Mouse (Mus musculus) kidney, postnatal 36 days (tissue): ENCODE measurements around the gene Prkn.
"Not testable (repeated sequence)": the region's sequence is repeated elsewhere in the genome, so short reads cannot be mapped to it uniquely, and the experiment has no call there.

Experiments used
- DNase-seq, 2 experiments: peaks; one replicate each; pipeline ENCODE4 v3.0.0; 2021 to 2022; ENCODE audit warnings: mixed read lengths in 2 of 2

The Prkn gene

GRCm38 (mm10) chr17:11156119-11156518, 315.9 kb downstream of the Prkn start:
- no peak for DNase-seq

DNA sequence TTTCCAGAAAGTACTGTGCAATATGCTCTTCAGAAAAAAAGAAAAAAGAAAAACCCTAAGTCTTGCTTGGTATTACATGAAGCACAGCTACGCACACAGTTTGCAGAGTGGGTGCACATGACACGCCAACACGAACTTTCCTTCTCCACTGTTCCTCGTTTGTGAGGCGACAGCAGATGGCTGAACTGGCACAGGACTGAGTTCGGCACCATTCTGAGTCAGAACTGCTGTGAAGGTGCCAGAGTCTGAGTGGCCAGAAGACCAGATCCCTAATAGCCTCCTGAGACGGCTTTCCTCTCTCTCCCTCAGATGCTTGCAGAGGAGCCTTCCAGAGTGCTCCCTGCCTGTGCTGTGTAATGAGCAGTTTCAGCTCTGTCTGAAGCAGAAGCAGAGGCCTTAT, 317.4 kb downstream of the Prkn start:
- no peak for DNase-seq

DNA sequence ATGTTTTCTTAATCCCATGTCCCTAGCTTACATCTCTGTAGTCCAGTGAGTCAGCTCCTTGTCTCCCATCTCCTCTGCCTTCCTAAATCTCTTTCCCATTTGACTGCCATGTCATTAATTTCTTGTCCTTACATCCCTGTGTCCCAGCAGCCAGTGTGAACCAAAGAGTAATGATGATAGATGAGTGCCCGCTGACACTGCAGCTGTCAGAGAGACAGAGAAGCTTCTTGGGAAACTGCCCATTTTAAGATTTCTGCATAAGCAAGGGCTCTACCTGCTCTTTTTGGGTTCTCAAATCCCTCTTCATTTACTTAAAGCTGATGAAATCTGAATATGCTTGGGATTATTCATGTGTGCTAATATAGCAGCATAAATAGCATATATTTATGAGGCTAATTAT, 321.3 kb downstream of the Prkn start:
- no peak for DNase-seq

DNA sequence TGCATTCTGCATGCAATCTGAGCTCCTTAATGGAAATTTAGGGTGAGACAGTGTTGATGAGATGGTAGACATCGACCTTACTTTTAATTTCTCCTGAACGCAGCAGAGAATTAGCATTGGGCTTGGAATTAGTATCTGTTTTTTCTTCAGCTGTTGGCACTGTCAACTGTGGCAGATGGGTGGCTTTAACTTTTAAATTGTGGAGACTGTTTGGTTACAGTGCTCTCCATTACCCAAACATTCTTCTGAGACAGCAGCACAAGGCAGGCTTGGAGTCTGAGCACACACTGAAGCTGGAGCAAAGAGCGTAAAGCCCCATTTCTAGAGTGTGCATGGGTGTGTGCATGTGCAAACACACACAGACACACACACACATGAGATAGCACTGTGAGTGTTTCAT, 322.6 kb downstream of the Prkn start:
- DNase-seq, result no peak

GRCm38 (mm10) chr17:11187356-11187755, 347.2 kb downstream of the Prkn start:
- no peak for DNase-seq

GRCm38 (mm10) chr17:11188494-11188893, 348.3 kb downstream of the Prkn start:
- no peak for DNase-seq

DNA sequence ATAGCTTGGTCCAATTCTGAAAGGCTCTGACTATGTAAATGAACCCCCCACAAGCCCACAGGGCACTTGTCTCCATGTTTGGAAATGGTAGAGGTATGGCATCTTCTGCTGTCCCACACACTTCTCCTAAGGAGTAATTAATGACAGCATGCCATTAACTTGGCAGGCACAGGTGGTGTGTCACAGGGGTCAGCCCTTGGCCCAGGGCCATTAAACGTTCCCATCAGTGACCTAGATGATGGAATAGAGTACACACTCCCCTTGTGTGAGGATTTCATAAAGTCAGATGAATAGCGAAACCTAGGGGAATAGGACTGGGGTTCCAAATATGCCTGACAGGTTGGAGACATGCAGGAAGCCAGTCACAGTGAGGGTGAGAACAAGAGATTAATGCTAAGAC, 350.1 kb downstream of the Prkn start:
- no peak for DNase-seq

GRCm38 (mm10) chr17:11198134-11198533, 357.9 kb downstream of the Prkn start:
- DNase-seq, result no peak

DNA sequence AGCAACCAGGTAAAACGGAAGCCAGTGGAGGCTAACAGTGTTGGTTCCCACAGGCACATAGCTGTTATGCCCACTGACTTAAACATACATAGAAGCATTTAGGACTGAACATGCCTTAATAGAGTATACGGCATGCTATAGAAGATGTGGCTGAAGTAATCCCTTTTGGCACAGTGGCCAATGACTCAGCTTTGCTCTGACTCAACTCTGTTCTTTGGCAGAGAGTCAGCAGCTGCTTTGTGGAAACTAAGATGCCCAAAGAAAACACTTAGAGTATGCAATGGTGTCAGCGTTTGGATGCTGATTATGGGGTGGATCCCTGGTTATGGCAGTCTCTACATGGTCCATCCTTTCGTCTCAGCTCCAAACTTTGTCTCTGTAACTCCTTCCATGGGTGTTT, 368.9 kb downstream of the Prkn start:
- not testable (repeated sequence) for DNase-seq

- no peak for DNase-seq
These were observed 370.8 kb downstream of the Prkn start for GRCm38 (mm10) chr17:11211006-11211405.

DNA sequence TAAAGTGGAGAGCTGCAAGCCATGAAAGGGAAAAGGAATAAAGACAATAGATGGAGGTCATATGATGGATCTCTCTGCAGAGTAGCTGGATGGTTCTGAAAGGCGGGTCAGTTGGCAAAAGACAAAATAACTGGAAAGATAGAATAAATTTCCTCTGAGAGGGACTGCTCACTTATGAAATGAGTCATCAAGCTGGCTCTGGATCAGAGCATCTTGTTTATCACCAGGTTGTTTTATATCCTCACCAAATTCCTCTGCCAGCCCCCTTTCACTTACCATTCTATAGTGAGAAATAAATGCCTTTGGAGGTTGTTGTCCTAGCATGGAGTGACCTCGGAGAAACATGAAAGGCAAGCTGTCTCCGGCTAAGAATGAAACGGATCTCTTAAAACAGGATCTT, 371.4 kb downstream of the Prkn start:
- no peak for DNase-seq

- no peak for DNase-seq
These were observed 373.5 kb downstream of the Prkn start for GRCm38 (mm10) chr17:11213689-11214088.

DNA sequence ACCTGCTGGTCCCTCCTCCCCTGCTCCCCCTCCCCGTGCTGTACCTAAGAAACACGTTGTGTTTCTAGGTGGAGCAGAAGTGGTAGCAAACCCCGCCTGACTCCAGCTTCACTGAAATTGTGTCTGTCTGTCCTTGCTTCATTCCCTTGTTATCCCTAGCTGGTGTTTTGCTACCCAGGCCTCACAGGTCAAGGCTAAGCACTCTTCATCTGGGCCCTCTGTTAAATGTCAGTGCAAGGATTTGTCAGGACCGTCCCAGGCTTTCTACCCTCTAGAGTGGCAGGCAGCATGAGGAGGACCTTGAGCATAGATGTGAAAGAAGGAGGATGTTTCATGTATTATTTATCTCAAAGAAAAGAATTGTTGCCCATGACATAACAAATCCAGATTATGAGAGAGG, 388.8 kb downstream of the Prkn start:
- DNase-seq, result no peak

DNA sequence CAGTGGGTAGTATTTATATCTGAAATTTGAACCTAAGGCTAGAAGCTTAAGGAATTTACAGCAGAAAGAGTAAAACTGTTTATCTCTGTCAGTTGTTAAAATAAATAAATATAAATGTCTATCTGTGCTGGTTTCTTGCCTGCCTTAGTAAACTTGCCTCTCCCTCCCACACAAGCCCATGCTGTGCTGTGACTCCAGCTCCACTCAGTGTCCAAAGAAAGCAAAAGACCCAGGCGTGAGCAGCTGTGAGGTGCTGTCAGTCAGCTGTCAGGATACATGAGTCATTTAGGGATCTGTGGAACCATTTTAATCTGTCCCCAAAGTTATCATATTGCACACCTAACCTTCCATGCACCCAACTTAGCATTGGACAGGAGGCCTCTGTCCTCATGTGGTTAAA, 389.2 kb downstream of the Prkn start:
- no peak for DNase-seq

DNA sequence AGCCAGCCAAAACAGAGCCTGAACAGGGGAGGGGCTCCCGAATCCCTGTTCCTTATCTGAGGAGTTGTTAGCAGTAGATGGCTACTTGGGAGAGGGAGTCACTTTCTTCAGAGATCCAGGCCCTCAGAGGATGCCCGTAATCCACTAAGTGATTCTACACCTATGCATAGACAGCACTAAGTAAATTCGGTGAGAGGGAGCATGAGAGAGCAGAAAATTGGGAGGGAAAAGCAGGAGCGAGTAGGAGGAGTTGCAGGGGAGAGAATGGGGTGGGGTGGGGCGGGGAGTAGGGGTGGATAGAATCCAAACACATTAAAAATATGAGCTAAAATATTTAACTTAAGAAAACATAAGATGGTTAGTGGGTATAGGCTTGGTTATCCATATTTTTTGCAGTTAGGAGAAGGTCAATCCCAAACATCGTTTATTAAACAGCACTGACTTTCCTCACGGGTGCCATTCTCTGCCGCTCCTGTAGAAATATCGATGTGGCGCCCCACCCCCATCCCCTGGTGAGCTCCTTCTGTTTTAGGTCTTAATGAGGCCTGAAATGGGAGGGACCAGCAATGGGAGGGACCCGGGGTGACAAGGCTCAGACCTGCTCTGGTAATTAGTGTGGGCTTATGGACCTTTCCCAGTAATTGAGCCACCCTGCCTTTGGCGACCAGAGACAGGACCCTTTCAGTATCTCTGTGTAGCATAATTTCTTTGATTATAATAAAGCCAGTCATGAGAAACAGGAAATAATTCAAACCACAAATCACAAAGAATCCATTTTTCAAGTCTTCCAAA, 390.6 kb downstream of the Prkn start:
- DNase-seq, result no peak

DNA sequence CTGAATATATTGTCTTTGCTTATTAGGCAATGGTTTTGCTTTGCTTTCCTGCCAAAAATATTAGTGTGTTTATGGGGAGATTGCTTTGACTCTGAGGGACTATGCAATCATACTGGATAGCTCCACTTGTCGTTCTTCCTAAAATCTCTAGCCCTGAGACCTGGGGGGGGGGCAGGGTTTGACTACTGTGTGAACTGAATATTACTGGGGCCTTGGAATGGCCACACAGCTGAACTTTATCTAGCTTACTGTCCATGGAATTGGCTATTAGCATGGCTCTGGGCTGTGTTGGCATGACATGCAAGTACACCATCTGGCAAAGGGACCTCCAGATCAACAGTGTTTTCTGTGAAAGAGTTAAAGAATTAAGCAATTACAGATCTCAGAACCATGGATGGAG, 395.1 kb downstream of the Prkn start:
- DNase-seq, result no peak

GRCm38 (mm10) chr17:11245040-11245439, 404.9 kb downstream of the Prkn start:
- peak; percentile 22 to 39 for DNase-seq

DNA sequence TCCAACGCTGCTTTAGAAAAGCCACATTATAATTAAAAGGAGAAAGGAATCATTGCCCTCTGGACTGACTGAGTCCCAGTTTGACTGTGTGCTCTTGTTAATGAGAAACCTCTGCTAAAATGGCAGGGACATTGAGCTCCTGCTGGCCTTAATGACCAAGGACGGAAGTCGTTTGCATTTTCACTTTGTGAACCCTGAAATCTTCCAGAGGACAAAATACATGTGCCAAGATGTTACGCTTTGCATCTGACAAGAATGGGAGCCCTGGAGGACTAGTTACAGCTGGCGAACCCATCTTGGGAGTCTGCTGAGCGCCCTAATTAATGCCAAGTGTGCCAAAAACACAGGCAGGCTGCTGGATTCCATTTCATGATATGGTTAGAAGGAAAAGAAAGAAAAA, 409.0 kb downstream of the Prkn start:
- peak; percentile 25 to 45 for DNase-seq

DNA sequence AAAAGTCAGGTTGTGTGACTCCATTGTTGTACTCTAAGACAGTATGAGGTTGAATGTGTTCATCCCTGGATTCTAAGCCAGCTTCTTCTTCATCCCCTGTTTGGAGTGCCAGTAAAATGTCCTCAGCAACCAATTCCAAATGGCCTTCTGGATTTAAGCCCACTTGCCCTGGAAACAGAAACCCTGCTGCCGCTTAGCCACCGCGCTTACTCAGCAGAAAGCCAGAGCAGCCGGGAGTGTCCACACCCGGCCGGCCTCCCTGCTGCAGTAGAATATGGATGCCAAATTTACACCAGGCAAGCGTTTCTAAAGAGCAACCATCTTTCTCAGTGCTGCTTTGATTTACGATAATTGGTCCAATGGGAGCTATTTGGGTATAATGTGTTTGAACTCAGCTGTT, 420.5 kb downstream of the Prkn start:
- no peak for DNase-seq

DNA sequence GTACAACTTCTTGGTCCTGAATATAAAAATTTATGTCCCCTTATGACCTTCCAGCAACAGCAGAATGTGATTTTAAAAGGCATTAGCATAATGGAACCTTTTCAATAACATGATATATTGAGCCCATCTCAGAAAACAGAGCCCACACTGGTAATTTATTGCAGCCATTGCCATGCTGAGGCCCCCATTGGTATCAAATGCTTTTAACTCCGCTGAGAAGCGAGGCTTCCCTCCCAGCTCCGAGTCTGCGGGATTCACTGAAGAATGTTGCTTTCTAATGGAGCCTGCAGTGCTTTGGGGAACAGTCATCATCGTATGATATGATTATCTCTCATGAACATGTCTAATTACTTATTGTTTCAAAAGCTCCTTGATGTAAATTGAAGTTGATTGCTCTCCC, 421.5 kb downstream of the Prkn start:
- no peak for DNase-seq

DNA sequence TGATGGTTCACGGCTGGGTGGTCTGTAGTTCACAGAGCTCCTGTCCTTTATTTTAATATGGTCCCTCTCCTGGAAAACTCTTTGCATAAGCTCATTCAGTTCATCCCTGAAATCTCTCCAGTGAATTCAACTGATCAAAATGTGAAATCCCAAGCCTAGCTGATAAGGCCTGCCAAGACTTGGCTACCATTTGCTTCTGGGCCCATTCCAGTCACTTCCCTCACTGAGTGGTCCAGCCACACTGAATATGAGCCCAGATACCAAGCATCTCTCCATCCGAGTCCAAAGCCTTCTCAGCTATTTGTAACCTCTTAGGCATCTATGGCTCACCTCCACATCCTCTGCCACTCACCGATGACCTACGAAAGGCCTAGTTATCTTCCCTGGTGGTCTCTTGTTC, 427.8 kb downstream of the Prkn start:
- no peak for DNase-seq

GRCm38 (mm10) chr17:11270179-11270578, 430.0 kb downstream of the Prkn start:
- DNase-seq, result no peak

GRCm38 (mm10) chr17:11271876-11272275, 431.7 kb downstream of the Prkn start:
- no peak for DNase-seq

- DNase-seq, result no peak
These were observed 444.1 kb downstream of the Prkn start for GRCm38 (mm10) chr17:11284246-11284645.

GRCm38 (mm10) chr17:11290183-11290582, 450.0 kb downstream of the Prkn start:
- DNase-seq, result no peak
